Mouse (Mus musculus) MN1 (cell line): Measurements from ENCODE around the gene Mbnl2.

Experiments
- DNase-seq: peaks from one replicate; pipeline ENCODE4 v3.0.0-alpha.2; 2016; ENCODE audit warnings: low spot score

Mbnl2 gene

DNA sequence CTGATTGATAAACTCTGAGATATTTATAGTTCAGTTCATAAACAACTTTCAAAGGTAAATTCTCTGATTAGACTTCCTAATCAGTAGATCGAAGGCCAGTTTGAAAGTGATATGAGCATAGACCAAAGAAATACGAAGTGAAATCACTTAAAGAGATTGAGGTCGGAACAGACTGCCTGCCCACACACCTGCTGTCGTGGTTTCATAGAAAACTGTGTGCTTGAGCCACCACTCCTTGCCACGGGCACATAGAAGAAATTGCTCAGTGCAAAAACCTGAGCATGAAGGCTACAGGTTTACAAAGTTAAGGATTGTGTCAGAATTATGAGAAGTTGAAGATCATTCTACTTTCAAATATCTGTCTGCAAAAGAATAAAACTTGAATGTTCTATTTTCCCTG is 153.0 kb downstream of the Mbnl2 start:
- DNase-seq = no peak

DNA sequence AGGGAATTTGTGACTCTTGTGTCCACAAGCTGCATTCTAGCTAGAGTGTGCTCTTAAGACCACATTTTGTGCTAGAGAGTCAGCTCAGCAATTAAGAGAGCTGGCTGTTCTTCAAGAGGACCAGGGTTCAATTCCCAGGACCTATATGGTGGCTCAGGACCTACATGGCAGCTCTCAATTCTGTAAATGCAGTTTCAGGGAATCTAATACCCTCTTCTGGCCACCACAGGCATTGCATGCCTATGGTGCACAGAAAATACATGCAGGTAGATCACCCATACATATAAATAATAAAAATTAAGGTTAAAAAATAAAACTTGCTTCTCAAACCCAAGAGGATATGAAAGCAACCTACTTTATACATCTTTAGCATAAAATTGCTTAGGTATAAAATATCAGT is 157.3 kb downstream of the Mbnl2 start:
- DNase-seq = no peak

GRCm38 (mm10) chr14:120433931-120434398 is 158.5 kb downstream of the Mbnl2 start:
- no peak for DNase-seq

DNA sequence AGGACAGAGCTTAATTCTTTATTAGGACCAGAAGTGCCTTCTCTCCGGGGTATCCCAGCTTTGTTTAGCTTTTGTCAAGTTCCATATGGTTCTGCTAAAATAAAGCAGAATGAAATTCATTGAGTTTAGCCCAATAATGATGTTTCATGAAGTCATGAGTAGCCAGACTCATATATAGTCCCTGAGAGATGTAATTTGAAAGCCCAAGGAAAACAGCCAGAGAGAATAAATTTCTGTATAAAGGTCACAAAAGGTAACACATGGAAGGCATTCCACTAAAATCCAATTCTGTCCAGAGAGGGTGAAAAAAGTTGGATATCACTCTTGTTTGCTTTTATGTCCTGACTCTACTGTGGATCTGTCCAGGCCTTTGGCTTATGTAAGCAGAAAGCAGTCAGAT is 159.4 kb downstream of the Mbnl2 start:
- DNase-seq = no peak

- DNase-seq = no peak
These were observed 165.2 kb downstream of the Mbnl2 start for GRCm38 (mm10) chr14:120440716-120441115.

- DNase-seq = no peak
These were observed 165.8 kb downstream of the Mbnl2 start for GRCm38 (mm10) chr14:120441256-120441655.

- no peak for DNase-seq
These were observed 166.4 kb downstream of the Mbnl2 start for GRCm38 (mm10) chr14:120441836-120442235.

- DNase-seq = no peak
These were observed 178.8 kb downstream of the Mbnl2 start for GRCm38 (mm10) chr14:120454221-120454620.

DNA sequence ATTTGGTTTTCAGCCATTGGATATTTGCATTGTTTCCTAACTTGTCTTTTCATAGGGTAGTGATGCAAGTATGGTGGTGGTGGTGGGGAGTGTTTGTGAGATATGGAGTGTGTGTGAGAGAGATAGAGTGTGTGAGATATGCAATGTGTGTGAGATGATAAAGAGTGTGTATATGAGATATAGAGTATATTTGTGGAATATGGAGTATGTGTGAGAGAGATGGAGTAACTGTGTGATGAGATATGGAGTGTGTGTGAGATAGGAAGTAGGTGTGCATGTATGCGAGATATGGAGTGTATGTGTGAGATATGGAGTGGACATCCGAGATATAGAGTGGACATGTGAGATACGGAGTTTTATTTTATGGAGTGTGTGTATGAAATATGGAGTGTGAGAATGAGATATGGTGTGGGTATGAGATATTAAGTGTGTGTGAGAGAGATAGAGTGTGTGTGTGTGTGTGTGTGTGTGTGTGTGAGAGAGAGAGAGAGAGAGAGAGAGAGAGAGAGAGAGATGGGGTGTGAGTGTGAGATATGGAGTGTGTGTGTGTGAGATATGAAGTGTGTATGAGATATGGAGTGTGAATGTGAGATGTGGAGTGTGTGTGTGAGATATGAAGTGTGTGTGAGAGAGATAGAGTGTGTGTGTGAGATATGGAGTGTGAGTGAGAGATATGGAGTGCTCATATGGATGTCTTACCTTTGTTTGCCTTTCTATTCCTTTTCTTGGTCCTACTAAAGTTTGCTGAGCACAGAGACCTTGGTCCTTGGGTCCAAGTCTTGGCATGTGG is 188.7 kb downstream of the Mbnl2 start:
- no peak for DNase-seq

DNA sequence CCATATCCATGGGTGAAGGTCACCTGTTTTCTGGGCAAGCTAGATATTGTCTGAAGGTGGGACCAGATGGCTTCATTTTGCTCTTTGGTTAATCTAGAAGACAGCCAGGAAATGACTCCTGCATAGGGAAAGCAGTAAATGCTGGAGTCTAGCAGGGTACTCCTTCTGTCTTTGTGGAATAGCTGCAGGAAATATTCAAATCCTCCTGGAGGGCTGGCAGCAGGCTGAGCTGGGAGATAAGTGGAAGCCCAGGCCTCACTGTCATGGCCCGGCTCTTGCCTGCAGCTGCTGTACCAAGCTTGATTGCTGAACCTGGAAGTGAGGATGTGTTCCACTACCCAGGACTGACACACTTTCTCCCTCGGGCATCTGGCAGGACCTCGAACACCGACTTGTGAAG is 191.3 kb downstream of the Mbnl2 start:
- DNase-seq = no peak

GRCm38 (mm10) chr14:120469126-120469790 is 193.8 kb downstream of the Mbnl2 start:
- DNase-seq = no peak

DNA sequence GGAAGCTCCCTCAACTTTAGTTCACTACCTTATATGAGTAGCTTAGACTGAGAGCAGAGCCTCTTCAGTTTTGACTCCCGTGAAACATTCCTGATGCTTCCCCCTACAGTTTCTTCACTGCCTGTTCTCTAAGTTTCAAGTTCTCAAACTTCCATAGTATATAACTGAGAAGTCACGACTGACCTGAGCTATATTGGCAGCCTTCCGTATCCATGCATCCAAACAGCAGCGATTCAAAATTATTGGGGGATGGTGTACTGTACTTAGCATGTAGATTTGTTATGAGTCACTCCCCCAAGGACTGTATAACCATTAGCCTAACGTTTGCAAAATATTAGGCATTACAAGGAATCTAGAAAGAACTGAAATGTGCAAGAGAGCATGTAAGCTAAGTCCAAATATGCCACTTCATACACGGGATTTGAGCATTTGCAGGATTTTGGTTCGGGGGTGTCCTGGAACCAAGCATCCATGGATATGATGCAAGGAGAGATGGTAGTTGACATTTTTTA is 200.8 kb downstream of the Mbnl2 start:
- DNase-seq = peak; percentile 9

DNA sequence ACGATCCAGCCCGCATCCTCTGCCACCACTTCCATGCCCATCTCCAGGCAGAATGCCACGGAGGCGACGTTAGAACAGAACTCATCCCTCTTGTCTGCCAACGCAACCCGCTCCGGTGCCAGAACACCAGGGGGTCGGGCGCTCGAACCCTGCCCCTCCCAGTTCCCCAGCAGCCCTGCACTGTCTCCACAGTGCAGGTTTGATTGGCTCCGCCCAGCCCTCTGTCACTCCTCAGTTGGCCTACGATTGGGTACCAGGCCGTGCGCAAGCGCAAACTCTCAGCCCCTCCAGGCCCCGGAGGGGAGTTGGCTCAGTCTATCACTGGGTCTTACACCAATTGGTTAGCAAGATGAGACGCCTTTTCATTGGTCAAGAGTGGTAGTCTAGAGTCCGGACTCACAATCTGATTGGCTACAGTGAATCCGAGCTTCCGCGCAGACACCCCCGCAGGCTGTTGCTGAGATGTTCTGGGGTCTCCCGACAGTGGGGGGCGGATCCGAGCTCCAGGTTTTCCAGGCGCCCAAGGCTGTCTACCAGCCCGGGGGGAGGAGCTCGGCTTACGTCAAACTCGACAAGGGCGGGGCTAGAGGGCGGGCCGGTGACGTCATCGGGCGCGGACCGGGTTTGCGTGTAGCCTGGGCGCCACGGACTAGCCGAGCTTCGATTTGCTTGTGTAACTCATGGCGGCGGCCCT is 202.0 kb downstream of the Mbnl2 start:
- peak; percentile 98 for DNase-seq

DNA sequence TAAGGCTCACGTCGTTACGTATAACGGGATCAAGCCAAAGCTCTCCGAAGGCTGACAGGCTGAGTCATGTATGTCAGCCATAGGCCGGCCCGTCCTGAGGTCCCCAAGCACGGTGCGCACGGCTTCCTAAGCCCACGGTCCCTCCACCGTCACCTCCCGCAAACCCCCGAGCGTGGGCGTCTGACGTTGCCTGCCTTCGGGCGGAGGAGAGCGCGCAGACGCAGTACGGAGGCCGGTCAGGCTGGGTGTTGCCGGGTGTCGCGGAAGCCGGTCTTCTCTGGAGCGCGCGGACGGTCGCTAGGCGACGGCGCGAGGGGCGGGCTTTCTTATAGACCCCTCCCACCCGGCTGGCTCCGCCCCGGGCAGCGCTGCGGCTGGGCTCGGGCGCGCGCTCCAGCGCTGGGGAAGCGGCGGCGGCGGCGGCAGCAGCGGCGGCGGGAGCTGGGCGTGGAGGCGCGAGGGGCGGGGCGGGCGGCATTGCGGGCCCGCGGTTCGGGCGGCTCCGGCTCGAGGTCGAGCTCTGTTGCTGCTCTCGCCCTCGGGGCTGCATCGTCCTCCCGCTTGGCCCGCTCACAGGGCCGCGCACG is 202.6 kb downstream of the Mbnl2 start, which contains the start of gene Rap2a:
Gene Rap2a (plus strand): TSS at position 463 of the 587 bp plus-strand sequence.
- peak; percentile 94 for DNase-seq

DNA sequence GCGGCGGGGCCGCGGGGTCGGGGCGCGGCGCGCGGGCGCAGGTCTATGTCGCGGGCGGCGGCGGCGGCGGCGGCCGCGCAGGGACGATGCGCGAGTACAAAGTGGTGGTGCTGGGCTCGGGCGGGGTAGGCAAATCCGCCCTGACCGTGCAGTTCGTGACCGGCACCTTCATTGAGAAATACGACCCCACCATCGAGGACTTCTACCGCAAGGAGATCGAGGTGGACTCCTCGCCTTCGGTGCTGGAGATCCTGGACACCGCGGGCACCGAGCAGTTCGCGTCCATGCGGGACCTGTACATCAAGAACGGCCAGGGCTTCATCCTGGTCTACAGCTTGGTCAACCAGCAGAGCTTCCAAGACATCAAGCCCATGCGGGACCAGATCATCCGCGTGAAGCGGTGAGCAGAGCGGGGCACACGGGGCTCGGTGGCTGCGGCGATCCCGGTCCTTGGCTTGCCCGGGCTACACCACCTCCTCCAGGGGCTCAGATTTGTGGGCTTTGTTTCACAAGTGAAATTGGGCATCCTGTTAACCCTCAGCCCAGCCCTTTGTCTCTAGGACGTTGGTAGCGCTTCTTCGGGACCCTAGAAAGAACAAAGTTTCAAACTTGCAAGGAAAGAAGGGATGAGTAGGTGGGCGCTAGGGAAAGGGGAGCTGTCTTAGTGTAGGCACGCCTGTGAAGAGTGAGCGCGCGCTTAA is 203.3 kb downstream of the Mbnl2 start:
- DNase-seq = peak; percentile 38

GRCm38 (mm10) chr14:120480341-120480900 is 205.0 kb downstream of the Mbnl2 start:
- no peak for DNase-seq

DNA sequence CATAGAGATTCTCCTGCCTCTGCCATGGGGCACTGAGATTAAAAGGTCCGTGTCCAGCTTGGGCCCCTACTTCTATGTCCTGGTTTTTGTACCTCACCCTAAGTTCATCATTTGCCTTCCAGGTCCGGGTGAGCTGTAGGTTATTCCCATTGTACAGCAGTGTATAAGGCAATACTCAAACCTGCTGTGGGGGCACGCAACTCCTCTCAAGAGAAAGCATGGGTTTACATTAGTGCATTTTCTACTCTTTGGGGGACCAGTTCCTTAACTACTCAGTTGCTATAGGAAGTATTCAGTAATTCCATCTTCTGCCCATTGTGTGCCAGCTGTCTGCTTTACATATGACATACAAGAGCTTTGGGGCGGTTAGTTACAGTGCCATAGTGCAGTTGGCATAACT is 205.5 kb downstream of the Mbnl2 start:
- DNase-seq = no peak
